Mouse (Mus musculus): Measurements from ENCODE around the gene D5Ertd579e.

Gene D5Ertd579e

DNA sequence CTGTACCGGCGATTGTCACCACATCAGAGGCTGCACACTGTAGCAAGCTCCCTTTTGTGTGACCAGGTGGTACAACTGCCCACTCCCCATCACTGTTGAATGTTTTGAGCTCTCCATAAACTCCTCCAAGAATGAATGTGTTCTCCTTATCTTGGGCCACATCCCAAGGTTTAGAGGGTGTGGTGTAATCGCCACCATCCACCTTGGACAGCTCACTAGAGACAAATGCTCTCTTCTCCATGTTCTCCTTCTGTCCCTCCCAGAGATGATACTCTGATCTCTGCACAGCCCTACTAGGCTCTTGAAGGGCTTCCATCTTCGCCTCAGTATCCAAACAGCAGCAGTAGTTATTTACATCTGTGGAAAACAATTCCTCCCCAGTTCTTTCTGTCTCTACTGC, 81.7 kb downstream of the D5Ertd579e start:
- ATAC-seq (ENCODE audit: low TSS enrichment), result no peak

DNA sequence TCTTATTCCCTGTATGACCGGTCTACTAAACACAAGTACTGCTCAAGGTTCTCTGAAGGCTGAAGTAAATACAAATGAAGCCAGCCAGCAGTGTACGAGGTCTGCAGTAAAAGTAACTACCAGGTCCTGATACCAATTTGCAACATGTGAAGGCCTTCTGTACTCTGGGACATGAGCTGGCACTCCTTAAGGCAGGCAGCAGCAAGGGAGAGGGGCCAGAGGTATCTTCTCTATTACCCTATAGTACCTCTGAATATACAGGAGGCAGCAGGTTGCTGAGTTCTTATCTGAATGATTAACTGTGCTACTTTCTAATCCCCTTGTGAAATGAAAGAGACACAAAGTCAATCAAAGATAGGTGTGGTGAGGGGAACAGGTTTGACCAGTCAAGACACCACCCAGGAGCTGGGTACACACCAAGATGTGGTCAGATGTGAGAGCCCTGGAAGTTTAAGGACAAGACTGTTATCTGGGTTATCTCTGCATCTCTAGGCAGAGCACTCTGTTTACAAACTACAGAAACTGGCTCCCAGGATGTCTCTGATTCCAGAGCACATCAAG, 86.8 kb downstream of the D5Ertd579e start:
- no peak for ATAC-seq (ENCODE audit: low TSS enrichment)

DNA sequence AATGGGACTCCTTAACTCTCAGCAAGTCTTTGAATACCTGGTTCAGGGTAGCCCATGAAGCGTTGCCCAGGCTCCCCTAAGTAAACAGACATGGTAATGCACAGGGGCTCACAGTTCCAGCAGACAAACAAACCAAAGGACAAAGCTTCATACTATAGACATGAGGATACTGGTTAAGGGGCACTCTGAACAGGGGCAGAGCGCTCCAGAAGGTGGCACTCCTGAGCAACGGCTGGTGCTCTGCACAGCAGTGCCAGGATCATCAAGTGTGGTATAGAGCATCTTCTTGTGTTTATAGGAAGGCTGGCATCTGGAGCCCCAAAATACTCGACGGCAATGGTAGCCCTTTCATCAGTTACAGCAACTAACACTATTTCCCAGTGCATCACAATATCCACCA, 92.8 kb downstream of the D5Ertd579e start:
- peak; percentile 64 for ATAC-seq (ENCODE audit: low TSS enrichment)

DNA sequence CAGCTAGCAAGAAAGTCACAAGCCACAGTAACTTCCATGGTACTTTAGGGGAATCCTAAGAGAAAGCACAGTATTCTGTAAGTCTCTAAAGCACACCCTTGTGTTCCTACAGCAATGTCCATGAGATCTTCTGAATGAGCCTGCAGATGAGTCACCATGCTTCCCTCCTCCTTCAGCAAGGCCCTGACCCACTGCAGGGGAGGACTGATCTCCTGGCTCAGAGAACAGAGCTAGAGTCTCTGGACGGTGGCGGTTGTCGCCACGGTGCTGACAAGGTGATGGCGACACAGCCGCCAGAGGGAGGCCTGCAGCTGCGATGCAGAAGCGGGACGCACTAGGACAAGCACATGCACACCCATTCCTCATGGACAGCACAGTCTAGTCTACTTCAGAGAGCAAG, 93.8 kb downstream of the D5Ertd579e start:
- ATAC-seq (ENCODE audit: low TSS enrichment), result peak; percentile 13; the same call in 1 of the 2 replicates

DNA sequence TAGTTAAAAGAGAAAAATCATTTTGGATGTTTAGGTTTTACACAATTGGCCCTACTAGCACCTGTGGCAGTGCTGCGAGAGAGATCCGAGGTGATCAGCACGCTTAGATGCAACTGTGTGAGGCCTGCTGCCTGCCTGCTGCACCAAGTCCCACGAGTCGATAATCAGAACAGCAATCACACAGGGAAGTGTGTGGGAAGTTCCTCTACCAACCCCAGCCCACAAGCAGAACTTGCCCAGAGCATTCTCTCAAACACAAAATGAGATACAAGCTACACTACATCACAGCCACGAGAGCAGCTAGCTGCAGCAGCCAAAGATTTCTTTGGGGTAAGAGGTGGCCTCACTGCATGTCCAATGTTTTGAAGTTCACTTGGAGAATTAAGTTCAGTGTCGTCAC, 94.3 kb downstream of the D5Ertd579e start:
- ATAC-seq (ENCODE audit: low TSS enrichment), result peak; percentile 53

GRCm38 (mm10) chr5:36598883-36599282, 96.9 kb downstream of the D5Ertd579e start:
- ATAC-seq (ENCODE audit: low TSS enrichment), result no peak

- no peak for ATAC-seq (ENCODE audit: low TSS enrichment)
Observed at GRCm38 (mm10) chr5:36597653-36598052, 98.2 kb downstream of the D5Ertd579e start.

GRCm38 (mm10) chr5:36596225-36596624, 99.6 kb downstream of the D5Ertd579e start:
- no peak for ATAC-seq (ENCODE audit: low TSS enrichment)

- ATAC-seq (ENCODE audit: low TSS enrichment), result peak; percentile 39
Observed at GRCm38 (mm10) chr5:36595115-36595514, 100.7 kb downstream of the D5Ertd579e start.

GRCm38 (mm10) chr5:36594344-36594743, 101.5 kb downstream of the D5Ertd579e start:
- peak; percentile 58 for ATAC-seq (ENCODE audit: low TSS enrichment)

DNA sequence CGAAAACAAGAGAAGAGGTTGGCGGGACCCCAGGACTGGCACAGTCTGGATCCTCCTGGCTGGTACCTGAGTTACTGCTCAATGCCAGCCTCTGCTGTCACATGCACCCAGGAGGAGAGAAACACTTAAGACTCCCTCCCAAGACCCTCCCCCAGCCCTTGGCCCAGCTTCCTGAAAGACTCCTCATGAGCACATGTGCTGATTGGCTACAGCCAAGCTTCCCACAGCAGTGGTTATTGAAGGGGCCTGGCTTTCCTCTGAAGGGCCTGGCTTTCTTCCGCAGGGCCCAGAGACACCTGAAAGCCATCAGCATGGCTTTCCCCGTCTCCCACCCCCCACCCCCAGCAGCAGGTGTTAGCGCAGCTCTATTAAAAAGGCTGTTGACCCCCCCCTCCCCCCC, 102.6 kb downstream of the D5Ertd579e start, which contains the start of gene Tbc1d14:
Tbc1d14 (minus strand) TSS at position 101 of the 400 bp plus-strand sequence.
- no peak for ATAC-seq (ENCODE audit: low TSS enrichment)

- peak; percentile 78 for ATAC-seq (ENCODE audit: low TSS enrichment)
Observed at GRCm38 (mm10) chr5:36590499-36590920, 105.3 kb downstream of the D5Ertd579e start.

DNA sequence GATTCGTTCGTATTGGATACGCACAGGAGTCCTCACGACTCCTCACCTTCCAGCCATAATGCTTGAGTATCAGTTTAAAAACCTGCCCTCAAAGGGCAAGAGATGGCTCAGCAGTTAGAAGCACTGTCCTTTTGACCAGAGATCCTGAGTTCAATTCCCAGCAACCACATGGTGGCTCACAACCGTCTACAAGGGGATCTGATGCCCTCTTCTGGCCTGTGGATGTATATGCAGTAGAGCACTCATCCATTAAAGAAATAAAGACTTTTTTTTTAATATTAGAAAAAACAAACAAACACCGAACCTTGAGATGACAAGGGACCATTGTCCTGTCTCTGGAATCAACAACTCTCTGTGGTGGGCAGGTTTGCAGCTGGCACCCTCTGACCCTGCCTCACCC, 111.5 kb downstream of the D5Ertd579e start:
- no peak for ATAC-seq (ENCODE audit: low TSS enrichment)

- peak; percentile 93 for ATAC-seq (ENCODE audit: low TSS enrichment)
Observed at GRCm38 (mm10) chr5:36581924-36582642, 113.7 kb downstream of the D5Ertd579e start.

DNA sequence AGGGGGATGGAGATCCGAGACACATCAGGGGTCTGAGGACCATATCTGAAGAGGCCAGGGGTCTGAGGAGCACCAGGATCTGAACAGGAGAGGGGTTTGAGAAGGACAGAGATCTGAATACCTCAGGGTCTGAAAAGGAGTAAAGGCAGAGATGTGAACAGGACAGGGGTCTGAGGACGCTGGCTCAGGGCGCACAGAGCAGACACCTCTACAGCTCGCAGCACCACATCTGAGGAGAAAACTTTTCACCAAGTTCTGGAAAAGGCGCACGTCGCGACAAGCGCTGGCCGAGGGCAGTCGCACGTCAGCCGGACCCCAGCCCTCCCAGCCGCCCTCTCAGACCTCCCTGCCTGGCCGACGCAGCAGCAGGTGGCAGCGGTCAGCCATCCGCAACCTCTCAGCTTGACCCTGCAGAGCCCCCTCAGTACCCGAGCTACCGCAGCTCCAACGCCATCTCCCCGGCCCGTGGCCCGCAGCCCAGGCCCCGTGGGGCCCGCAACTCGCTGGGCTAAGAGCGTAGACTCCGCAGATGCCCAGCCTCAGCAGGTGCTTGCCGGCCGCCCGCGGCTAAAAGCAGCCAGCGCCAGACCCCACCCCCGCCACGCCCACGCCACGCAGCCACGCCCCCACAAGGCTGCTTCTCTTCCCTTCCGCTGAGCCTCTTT, 114.4 kb downstream of the D5Ertd579e start:
- peak; percentile 0; the same call in 1 of the 2 replicates for ATAC-seq (ENCODE audit: low TSS enrichment)

DNA sequence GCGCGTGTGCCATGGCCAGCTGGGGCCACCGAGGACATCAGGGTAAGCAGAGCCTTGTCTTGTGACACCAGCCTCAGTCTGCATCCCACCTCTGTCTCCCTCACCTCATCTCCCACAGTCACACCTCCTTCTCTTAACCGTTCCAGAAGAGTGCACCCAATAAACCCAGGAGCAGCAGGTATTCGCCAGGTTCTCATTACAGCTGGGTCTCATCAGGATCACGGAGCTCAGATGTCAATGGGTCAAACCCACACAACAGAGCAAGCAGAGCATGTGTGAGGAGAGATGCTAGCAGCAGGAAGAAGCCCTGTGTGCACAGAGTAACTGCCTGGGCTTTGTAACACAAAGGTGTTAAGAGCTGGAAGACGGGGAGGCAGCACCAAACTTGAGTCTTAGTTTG, 115.9 kb downstream of the D5Ertd579e start:
- no peak for ATAC-seq (ENCODE audit: low TSS enrichment)

- ATAC-seq (ENCODE audit: low TSS enrichment), result no peak
Observed at GRCm38 (mm10) chr5:36578982-36579381, 116.8 kb downstream of the D5Ertd579e start.

GRCm38 (mm10) chr5:36576457-36576856, 119.4 kb downstream of the D5Ertd579e start:
- ATAC-seq (ENCODE audit: low TSS enrichment), result no peak

- ATAC-seq (ENCODE audit: low TSS enrichment), result peak; percentile 35
Observed at GRCm38 (mm10) chr5:36575745-36576144, 120.1 kb downstream of the D5Ertd579e start.

DNA sequence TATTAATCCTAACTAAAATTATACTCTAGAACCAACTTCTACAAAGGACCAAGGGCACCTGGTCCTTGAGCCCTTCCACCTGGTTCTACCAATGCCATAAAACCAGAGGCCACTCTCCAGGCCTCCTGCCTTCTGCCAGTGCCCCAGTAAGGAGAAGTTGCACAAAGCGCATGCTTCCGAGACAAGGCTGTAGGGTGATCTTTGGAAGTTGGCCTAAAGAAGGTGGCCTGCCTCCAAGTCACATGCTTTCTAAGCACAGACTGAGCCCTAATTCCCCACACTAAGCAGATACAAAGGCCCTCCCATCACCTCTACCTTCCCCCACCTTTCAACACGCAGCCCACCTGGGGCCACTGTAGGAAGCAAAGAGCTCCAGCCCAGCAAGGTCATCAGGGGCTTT, 120.6 kb downstream of the D5Ertd579e start:
- no peak; the same call in 1 of the 2 replicates for ATAC-seq (ENCODE audit: low TSS enrichment)

DNA sequence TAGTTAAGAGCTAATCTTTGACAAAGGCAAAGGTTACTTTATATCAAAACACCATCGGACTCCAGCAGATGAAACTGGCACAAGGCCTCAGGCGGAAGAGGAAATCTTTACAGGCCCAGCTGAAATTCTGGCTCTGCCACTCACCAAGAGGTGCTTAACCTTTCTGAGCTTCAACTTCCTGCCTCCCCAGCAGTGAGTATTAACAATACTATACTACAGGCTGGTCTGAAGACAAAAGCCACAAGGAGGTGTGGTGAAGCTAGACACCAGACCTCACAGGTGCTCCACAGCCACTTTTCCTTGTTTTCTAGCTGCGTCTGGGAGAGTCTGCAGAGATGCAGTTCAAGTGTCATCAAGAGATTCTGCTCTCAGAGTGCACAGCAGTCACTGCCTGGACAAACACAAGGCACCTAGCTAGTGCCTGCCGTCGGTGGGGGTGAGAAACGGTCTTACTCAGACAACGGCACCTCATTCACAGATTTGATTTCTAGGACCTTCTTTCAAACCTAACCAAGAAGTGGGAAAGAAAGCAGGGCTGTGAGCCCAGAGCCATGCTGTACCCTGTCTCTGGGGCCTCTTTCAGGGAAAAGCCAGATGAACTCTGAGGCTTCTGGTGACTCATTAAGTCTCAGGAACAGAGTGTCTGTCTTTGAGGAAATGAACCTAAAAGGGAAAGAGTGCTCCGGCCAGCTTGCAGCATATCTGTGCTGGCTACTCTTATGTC, 121.5 kb downstream of the D5Ertd579e start:
- ATAC-seq (ENCODE audit: low TSS enrichment), result no peak

- ATAC-seq (ENCODE audit: low TSS enrichment), result peak; percentile 72
Observed at GRCm38 (mm10) chr5:36573354-36573753, 122.5 kb downstream of the D5Ertd579e start.
